Mouse (Mus musculus): ENCODE data around the gene Rai2. TPM values are rescaled to one million over a fixed set of nuclear protein-coding genes. Genes with fewer than 3 reads are reported as not detected.
A peak's percentile ranks its signal among the peaks of the same experiment; 100 is the strongest.

The Rai2 gene
- 5.6 and 5.8 TPM in 2 replicates for polyA plus RNA-seq (2015; fragmentation: Nextera tagmentation; extraction: Ambion mirVana)

DNA sequence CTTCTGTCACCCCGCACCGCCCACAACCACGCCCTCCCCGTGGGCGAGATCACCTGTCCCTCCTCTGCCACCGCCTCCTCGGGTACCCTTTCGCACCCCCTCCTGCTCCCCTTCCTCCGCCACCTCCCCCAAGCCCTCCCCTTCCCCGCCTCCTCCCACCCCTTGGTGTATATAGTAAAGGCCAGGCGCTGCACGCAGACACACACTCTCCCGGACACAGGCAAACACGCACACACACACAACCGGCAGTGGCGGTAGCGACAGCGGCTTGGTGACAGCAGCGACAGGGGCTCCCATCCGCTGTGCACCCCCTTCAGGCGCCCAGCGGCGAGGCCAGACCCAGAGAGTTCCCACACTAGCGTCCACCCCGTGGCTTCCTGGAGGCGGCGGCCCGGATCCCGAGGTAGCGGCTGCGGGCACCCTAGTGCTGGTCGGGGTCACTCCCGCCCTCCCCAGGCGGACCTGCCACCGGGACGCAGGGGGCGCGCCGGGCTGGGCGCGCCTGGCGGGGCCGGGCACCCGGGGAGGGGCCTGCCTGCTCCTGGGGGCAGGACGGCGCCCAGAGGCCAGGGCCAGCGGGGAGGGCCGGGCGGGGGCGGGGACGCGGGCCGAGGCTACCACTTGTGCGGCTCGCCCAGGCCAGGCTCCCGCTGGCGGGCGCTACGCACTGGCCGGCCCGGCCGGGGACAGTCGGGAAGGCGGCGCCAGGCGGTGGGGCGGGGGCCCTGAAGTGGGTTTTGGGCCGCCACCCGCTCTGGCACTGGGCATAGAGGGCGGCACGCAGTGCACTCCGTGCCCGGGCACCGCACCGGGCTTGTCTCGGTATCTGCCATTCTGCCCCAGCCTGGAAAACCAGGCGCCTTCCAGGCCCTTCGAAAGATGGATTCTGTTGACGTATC, at the start of gene Rai2:
Rai2 (plus strand) TSS at position 205 of the 899 bp plus-strand sequence.
- DNase-seq (ENCODE audit: low spot score) = peak; percentile 28

DNA sequence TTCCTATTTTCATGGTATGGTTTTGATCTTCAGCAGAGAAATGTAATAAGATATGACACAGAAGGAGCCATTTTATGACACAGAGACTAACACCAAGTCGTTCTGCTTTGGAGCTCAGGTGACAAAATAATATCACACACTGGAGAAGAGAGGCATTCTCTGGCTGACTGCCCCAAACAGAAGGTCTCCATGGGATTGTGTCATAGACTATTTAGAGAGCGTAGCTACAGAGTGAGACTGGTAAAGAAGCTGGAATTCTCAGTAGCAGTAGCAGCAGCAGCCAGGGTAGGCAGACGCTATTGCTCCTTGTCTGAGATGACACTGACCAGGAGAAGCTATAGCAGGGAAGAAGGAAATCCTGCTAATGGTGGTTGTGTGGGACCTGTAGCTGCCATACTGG, 27.5 kb upstream of the Rai2 start:
- no peaks in the 10 kb centered on the region for H3K4me1 ChIP-seq (replicated peaks; ENCODE audit: insufficient read depth, low read length)
- H3K4me3 ChIP-seq (replicated peaks; ENCODE audit: low read depth, low read length) = no peak overlapping the region
- H3K9ac ChIP-seq (ENCODE audit: low read depth, low read length) = no peak overlapping the region
- H3K4me2 ChIP-seq (ENCODE audit: low read length) = no peak overlapping the region
- 54% methylated on average over 3 of the region's 3 CpGs for WGBS
- ATAC-seq (replicated peaks; ENCODE audit: low FRiP score, low read depth) (no peak), DNase-seq (ENCODE audit: low spot score) (no peak)
- H3K27ac ChIP-seq = no peak overlapping the region
- no peaks in the 10 kb centered on the region for H3K36me3 ChIP-seq (ENCODE audit: insufficient read depth, low read length)
- no peak for TF ChIP-seq CTCF (IDR thresholded peaks at IDR 0.05; ENCODE audit: low read depth)
- peaks cover 3% of the 10 kb centered on the region; the same call in 1 of the 2 replicates for H3K27me3 ChIP-seq (ENCODE audit: insufficient read depth, low read length)
- H3K9me3 ChIP-seq (replicated peaks; ENCODE audit: low read length) = no peaks in the 10 kb centered on the region

More for the DNA sequence above, at the start of gene Rai2:
- Histone ChIP-seq H3K9me3 (replicated peaks; ENCODE audit: low read length) (no peaks in the 10 kb centered on the region), H3K9ac (ENCODE audit: low read depth, low read length) (peak within 1 kb of the TSS; percentile 54), H3K36me3 (ENCODE audit: insufficient read depth, low read length) (no peaks in the 10 kb centered on the region), H3K4me3 (replicated peaks; ENCODE audit: low read depth, low read length) (peak within 1 kb of the TSS; percentile 53), H3K4me2 (ENCODE audit: low read length) (peak within 1 kb of the TSS; percentile 75), H3K27me3 (ENCODE audit: insufficient read depth, low read length) (peaks cover 5% of the 10 kb centered on the region; the same call in 1 of the 2 replicates), H3K27ac (no peak within 1 kb of the TSS), H3K4me1 (replicated peaks; ENCODE audit: insufficient read depth, low read length) (no peaks in the 10 kb centered on the region)
- TF ChIP-seq CTCF (IDR thresholded peaks at IDR 0.05; ENCODE audit: low read depth) = no peak
- ATAC-seq (replicated peaks; ENCODE audit: low FRiP score, low read depth) = peak; percentile 87
- 26% methylated on average over 69 of the region's 79 CpGs for WGBS

DNA sequence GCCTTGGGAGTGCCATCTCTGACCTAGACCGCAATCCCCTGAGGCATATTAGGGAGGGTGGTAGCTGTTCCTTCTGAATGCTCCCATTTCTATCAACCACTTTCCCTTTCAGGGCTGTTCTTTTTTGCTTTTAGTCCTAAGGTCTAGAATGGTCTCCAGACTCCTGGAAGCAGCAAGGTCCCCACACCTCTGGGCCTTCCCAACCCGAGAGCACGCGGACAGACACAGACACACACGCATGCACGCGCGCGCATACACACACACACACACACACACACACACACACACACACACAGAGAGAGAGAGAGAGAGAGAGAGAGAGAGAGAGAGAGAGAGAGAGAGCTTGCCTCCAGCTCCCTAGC, 385 bp upstream of the Rai2 start:
- TF ChIP-seq CTCF (IDR thresholded peaks at IDR 0.05; ENCODE audit: low read depth) = no peak
- peak overlapping the region; percentile 53 for H3K4me3 ChIP-seq (replicated peaks; ENCODE audit: low read depth, low read length)
- no peak overlapping the region for H3K27ac ChIP-seq
- H3K9me3 ChIP-seq (replicated peaks; ENCODE audit: low read length) = no peaks in the 10 kb centered on the region
- no peaks in the 10 kb centered on the region for H3K4me1 ChIP-seq (replicated peaks; ENCODE audit: insufficient read depth, low read length)
- H3K9ac ChIP-seq (ENCODE audit: low read depth, low read length) = no peak overlapping the region
- peak overlapping the region; percentile 75 for H3K4me2 ChIP-seq (ENCODE audit: low read length)
- no peaks in the 10 kb centered on the region for H3K36me3 ChIP-seq (ENCODE audit: insufficient read depth, low read length)
- no peak for DNase-seq (ENCODE audit: low spot score)
- 29% methylated on average over 9 of the region's 9 CpGs for WGBS
- H3K27me3 ChIP-seq (ENCODE audit: insufficient read depth, low read length) = peaks cover 5% of the 10 kb centered on the region; the same call in 1 of the 2 replicates
- ATAC-seq (replicated peaks; ENCODE audit: low FRiP score, low read depth) = no peak; the same call in 1 of the 2 replicates

DNA sequence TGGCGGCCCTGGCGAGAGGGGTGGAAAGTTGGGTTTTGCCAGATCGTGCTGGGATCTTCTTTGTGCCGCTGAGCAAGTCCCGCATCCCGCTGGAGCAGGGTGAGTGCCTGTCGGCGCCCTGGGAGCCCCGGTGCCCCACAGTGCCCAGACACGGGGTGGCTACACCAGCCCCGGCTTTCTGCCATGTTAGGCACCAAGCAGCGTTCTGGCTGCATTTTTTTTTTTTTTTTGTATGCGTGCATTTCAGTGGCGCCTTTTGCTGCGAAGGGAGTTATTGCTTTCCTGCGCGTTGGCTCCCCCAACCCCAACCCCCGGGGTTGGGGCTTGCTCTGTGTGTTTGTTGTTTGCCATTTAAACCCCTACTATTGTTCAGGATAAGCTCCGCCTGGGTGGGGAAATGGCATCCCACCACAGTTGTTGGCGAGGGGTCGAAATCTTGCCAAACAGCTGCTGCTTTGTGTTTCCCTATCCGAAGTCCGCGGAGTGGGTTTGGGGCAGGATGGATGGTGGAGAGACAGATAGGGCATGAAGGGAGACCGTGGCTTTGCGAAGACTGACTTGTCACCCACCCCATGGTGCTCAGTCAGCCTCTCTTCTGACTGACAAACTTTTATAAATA, 1.0 kb downstream of the Rai2 start:
- no peaks in the 10 kb centered on the region for H3K4me1 ChIP-seq (replicated peaks; ENCODE audit: insufficient read depth, low read length)
- ATAC-seq (replicated peaks; ENCODE audit: low FRiP score, low read depth) (peak; percentile 6; the same call in 1 of the 2 replicates), DNase-seq (ENCODE audit: low spot score) (no peak)
- no peaks in the 10 kb centered on the region for H3K9me3 ChIP-seq (replicated peaks; ENCODE audit: low read length)
- no peak for TF ChIP-seq CTCF (IDR thresholded peaks at IDR 0.05; ENCODE audit: low read depth)
- no peaks in the 10 kb centered on the region for H3K36me3 ChIP-seq (ENCODE audit: insufficient read depth, low read length)
- peak overlapping the region; percentile 75 for H3K4me2 ChIP-seq (ENCODE audit: low read length)
- no peak overlapping the region for H3K27ac ChIP-seq
- peak overlapping the region; percentile 54 for H3K9ac ChIP-seq (ENCODE audit: low read depth, low read length)
- H3K4me3 ChIP-seq (replicated peaks; ENCODE audit: low read depth, low read length) = peak overlapping the region; percentile 53
- peaks cover 5% of the 10 kb centered on the region; the same call in 1 of the 2 replicates for H3K27me3 ChIP-seq (ENCODE audit: insufficient read depth, low read length)
- WGBS = 32% methylated on average over 26 of the region's 26 CpGs

DNA sequence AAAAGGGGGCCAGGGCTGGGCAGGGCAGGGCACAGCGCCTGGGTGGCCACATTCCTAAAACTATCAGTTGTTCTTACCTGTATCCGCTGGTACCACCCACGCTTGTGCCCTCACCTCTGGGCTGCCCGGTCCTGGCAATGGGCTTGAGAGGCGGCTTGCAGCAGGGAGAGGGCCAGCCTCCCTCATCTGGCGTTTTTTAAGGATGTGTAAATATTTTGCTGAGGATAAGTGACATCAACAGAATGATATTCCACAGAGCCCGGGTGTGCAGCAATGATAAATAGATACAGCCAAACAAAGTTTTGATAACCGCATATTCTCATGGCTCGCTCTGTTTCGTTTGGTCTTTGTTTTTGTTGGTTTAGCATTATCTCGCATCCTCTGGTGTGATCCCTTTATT, 1.7 kb downstream of the Rai2 start:
- WGBS = 52% methylated on average over 11 of the region's 11 CpGs
- H3K4me1 ChIP-seq (replicated peaks; ENCODE audit: insufficient read depth, low read length) = no peaks in the 10 kb centered on the region
- H3K27ac ChIP-seq = no peak overlapping the region
- DNase-seq (ENCODE audit: low spot score) (peak; percentile 17), ATAC-seq (replicated peaks; ENCODE audit: low FRiP score, low read depth) (no peak)
- no peak overlapping the region for H3K9ac ChIP-seq (ENCODE audit: low read depth, low read length)
- no peaks in the 10 kb centered on the region for H3K36me3 ChIP-seq (ENCODE audit: insufficient read depth, low read length)
- no peak for TF ChIP-seq CTCF (IDR thresholded peaks at IDR 0.05; ENCODE audit: low read depth)
- peaks cover 5% of the 10 kb centered on the region; the same call in 1 of the 2 replicates for H3K27me3 ChIP-seq (ENCODE audit: insufficient read depth, low read length)
- peak overlapping the region; percentile 53; the same call in 1 of the 2 replicates for H3K4me3 ChIP-seq (replicated peaks; ENCODE audit: low read depth, low read length)
- no peaks in the 10 kb centered on the region for H3K9me3 ChIP-seq (replicated peaks; ENCODE audit: low read length)
- peak overlapping the region; percentile 75 for H3K4me2 ChIP-seq (ENCODE audit: low read length)

DNA sequence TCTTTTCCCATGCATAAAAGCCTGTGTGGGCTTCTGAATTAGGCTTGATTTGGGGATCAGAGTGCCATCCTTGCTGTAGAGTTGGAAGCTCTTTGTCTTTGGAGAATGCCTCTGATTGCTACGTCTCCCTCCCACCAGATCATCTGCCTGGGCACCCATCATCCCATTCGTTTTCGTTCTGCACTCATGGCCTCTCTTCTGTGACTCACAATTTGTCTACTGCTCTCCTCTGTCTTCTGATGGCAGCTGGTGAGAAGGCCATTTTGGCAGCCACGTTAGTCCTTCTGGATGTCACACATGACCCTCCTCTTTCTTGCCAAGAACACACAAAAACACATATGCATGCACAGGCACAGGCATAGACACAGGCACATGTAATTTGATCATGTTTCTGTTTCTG, 4.2 kb downstream of the Rai2 start:
- Histone ChIP-seq H3K4me2 (ENCODE audit: low read length) (no peak overlapping the region), H3K9ac (ENCODE audit: low read depth, low read length) (no peak overlapping the region), H3K27me3 (ENCODE audit: insufficient read depth, low read length) (peaks cover 5% of the 10 kb centered on the region; the same call in 1 of the 2 replicates), H3K4me1 (replicated peaks; ENCODE audit: insufficient read depth, low read length) (no peaks in the 10 kb centered on the region), H3K36me3 (ENCODE audit: insufficient read depth, low read length) (no peaks in the 10 kb centered on the region), H3K9me3 (replicated peaks; ENCODE audit: low read length) (no peaks in the 10 kb centered on the region), H3K4me3 (replicated peaks; ENCODE audit: low read depth, low read length) (no peak overlapping the region), H3K27ac (no peak overlapping the region)
- no peak for TF ChIP-seq CTCF (IDR thresholded peaks at IDR 0.05; ENCODE audit: low read depth)
- WGBS = 51% methylated on average over 4 of the region's 4 CpGs
- ATAC-seq (replicated peaks; ENCODE audit: low FRiP score, low read depth) (no peak), DNase-seq (ENCODE audit: low spot score) (no peak)

Measured in kidney, postnatal 0 days (tissue).